Mouse (Mus musculus) limb, embryonic 14.5 days (tissue): ENCODE results near the gene Zp3r. TPM values are rescaled to one million over a fixed set of nuclear protein-coding genes. Genes with fewer than 3 reads are reported as not detected.
"Not testable (repeated sequence)": the region's sequence is repeated elsewhere in the genome, so short reads cannot be mapped to it uniquely, and the experiment has no call there.

Experiments
- ATAC-seq: fragments of 200-750 bp; cut with Nextera tagmentation; 2 replicates; pipeline ENCODE4 v1.8.0; 2017; ENCODE audit warnings: low read depth, moderate number of reproducible peaks, moderate TSS enrichment; ENCODE audit not compliant: low FRiP score
- DNase-seq: peaks from one replicate; pipeline ENCODE4 v3.0.0-alpha.2; 2015; ENCODE audit warnings: low spot score
- H3K27ac ChIP-seq: fragments of 300-500 bp; sonication (generic); replicated peaks from 2 replicates; pipeline ENCODE4 v1.5.1; 2014; ENCODE audit warnings: low read depth, mild to moderate bottlenecking, low read length, moderate library complexity, mixed read lengths
- H3K27me3 ChIP-seq: fragments of 300-500 bp; sonication (generic); 2 replicates; pipeline ENCODE4 v1.6.1; 2014; ENCODE audit warnings: low read length, mixed read lengths; ENCODE audit not compliant: control insufficient read depth, insufficient read depth
- H3K36me3 ChIP-seq: fragments of 300-500 bp; sonication (generic); 2 replicates; pipeline ENCODE4 v1.6.1; 2014; ENCODE audit warnings: mild to moderate bottlenecking, low read length, moderate library complexity, mixed read lengths; ENCODE audit not compliant: control insufficient read depth, insufficient read depth
- H3K4me1 ChIP-seq: fragments of 300-500 bp; sonication (generic); 2 replicates; pipeline ENCODE4 v1.6.1; 2014; ENCODE audit warnings: antibody characterized with exemption, low read length, mixed read lengths; ENCODE audit not compliant: control insufficient read depth, insufficient read depth
- H3K4me2 ChIP-seq: fragments of 300-500 bp; sonication (generic); replicated peaks from 2 replicates; pipeline ENCODE4 v1.6.1; 2014; ENCODE audit warnings: low read depth, mild to moderate bottlenecking, low read length, moderate library complexity; ENCODE audit not compliant: severe bottlenecking
- H3K4me3 ChIP-seq: fragments of 300-500 bp; sonication (generic); replicated peaks from 2 replicates; pipeline ENCODE4 v1.5.1; 2014; ENCODE audit warnings: low read length
- H3K9ac ChIP-seq: fragments of 300-500 bp; sonication (generic); 2 replicates; pipeline ENCODE4 v1.6.1; 2014; ENCODE audit warnings: mild to moderate bottlenecking, low read depth, low read length, moderate library complexity; ENCODE audit not compliant: severe bottlenecking
- H3K9me3 ChIP-seq: fragments of 300-500 bp; sonication (generic); 2 replicates; pipeline ENCODE4 v1.6.1; 2016; ENCODE audit warnings: low read length; ENCODE audit not compliant: control insufficient read depth
- POLR2A ChIP-seq: fragments of 200-500 bp; IDR thresholded peaks from 2 replicates; pipeline ENCODE4 v1.8.0; 2012; ENCODE audit warnings: inconsistent platforms, mild to moderate bottlenecking, moderate library complexity, borderline replicate concordance; ENCODE audit not compliant: insufficient read depth, insufficient read length; ENCODE audit errors: extremely low read depth
- WGBS: fragments of 180-500 bp; shearing (Covaris S2); extraction: QIAGEN DNeasy Blood & Tissue Kit; methylation state at CpG from one replicate; pipeline ENCODE4 v1.1.7; 2014; 5-methylcytosine and 5-hydroxymethylcytosine counted together
- polyA plus RNA-seq, 2 experiments: library from polyadenylated mRNA; depleted of rRNA in 1 of 2; stranded (reverse) in 1 of 2; unstranded in 1 of 2; fragments of >200 nt; fragmentation: Nextera tagmentation in 1 of 2; extraction: Ambion mirVana in 1 of 2; gene quantifications; 2 replicates each; pipeline versions ENCODE4 v1.2.1 to v1.2.3; 2012 to 2014

Gene Zp3r
- polyA plus RNA-seq (2012; rRNA removed) (not detected in 2 replicates), polyA plus RNA-seq (2014; fragmentation: Nextera tagmentation; extraction: Ambion mirVana) (not detected in 2 replicates)

GRCm38 (mm10) chr1:130629521-130629920, at the start of gene Zp3r:
TSS of gene Zp3r (minus strand) at chr1:130629621.
- H3K36me3 ChIP-seq: no peaks in the 10 kb centered on the region
- no peak within 1 kb of the TSS for H3K4me3 ChIP-seq
- no peak for TF ChIP-seq POLR2A
- H3K4me1 ChIP-seq: no peaks in the 10 kb centered on the region
- DNase-seq (no peak), ATAC-seq (no peak)
- H3K4me2 ChIP-seq: no peak within 1 kb of the TSS
- H3K27me3 ChIP-seq: no peaks in the 10 kb centered on the region
- H3K27ac ChIP-seq: no peak within 1 kb of the TSS
- H3K9me3 ChIP-seq: no peaks in the 10 kb centered on the region
- no peak within 1 kb of the TSS for H3K9ac ChIP-seq
- 97% methylated on average over 2 of the region's 2 CpGs for WGBS

GRCm38 (mm10) chr1:130678551-130678950, 49.1 kb upstream of the Zp3r start:
- Histone ChIP-seq H3K4me2 (no peak overlapping the region), H3K9me3 (no peaks in the 10 kb centered on the region), H3K27ac (no peak overlapping the region), H3K27me3 (no peaks in the 10 kb centered on the region), H3K4me3 (no peak overlapping the region), H3K36me3 (no peaks in the 10 kb centered on the region), H3K9ac (no peak overlapping the region), H3K4me1 (no peaks in the 10 kb centered on the region)
- 84% methylated on average over 2 of the region's 2 CpGs for WGBS
- DNase-seq (no peak), ATAC-seq (no peak)
- TF ChIP-seq POLR2A: no peak

- not testable (repeated sequence) for H3K4me1 ChIP-seq, H3K4me3 ChIP-seq, H3K27me3 ChIP-seq, H3K36me3 ChIP-seq, H3K27ac ChIP-seq, ATAC-seq, DNase-seq, H3K9ac ChIP-seq, H3K4me2 ChIP-seq, H3K9me3 ChIP-seq
- WGBS: 87% methylated on average over 5 of the region's 5 CpGs
These were observed 34.2 kb upstream of the Zp3r start for GRCm38 (mm10) chr1:130663576-130663975.

- DNase-seq (no peak), ATAC-seq (no peak)
- no peak within 1 kb of the TSS for H3K27ac ChIP-seq
- no peak within 1 kb of the TSS for H3K4me2 ChIP-seq
- H3K4me3 ChIP-seq: no peak within 1 kb of the TSS
- no peaks in the 10 kb centered on the region for H3K36me3 ChIP-seq
- H3K9me3 ChIP-seq: no peaks in the 10 kb centered on the region
- no peaks in the 10 kb centered on the region for H3K27me3 ChIP-seq
- TF ChIP-seq POLR2A: no peak
- 89% methylated on average over 3 of the region's 3 CpGs for WGBS
- H3K4me1 ChIP-seq: no peaks in the 10 kb centered on the region
- H3K9ac ChIP-seq: no peak within 1 kb of the TSS
These were observed 32.0 kb upstream of the Zp3r start, which contains the start of gene C4bp for GRCm38 (mm10) chr1:130661454-130661853. TSS of gene C4bp (minus strand) at chr1:130661632.

GRCm38 (mm10) chr1:130659641-130660040, 30.2 kb upstream of the Zp3r start:
- H3K9ac ChIP-seq, ATAC-seq: not testable (repeated sequence)

GRCm38 (mm10) chr1:130644103-130644502, 14.7 kb upstream of the Zp3r start:
- H3K4me1 ChIP-seq: no peaks in the 10 kb centered on the region
- ATAC-seq: no peak
- H3K36me3 ChIP-seq: no peaks in the 10 kb centered on the region
- 80% methylated on average over 4 of the region's 4 CpGs for WGBS
- no peak for DNase-seq
- no peak overlapping the region for H3K9ac ChIP-seq
- H3K4me3 ChIP-seq: no peak overlapping the region
- H3K9me3 ChIP-seq: no peaks in the 10 kb centered on the region
- no peaks in the 10 kb centered on the region for H3K27me3 ChIP-seq
- H3K4me2 ChIP-seq: no peak overlapping the region
- no peak for TF ChIP-seq POLR2A
- no peak overlapping the region for H3K27ac ChIP-seq

More at GRCm38 (mm10) chr1:130659641-130660040, 30.2 kb upstream of the Zp3r start:
- not testable (repeated sequence) for H3K4me3 ChIP-seq, H3K27ac ChIP-seq, H3K27me3 ChIP-seq, H3K36me3 ChIP-seq, H3K4me2 ChIP-seq, H3K9me3 ChIP-seq, DNase-seq, H3K4me1 ChIP-seq
- WGBS: 14% methylated on average over 5 of the region's 5 CpGs
